Mouse (Mus musculus) neural tube, embryonic 10.5 days (tissue): ENCODE data around the gene Kcnd3.
A peak's percentile ranks its signal among the peaks of the same experiment; 100 is the strongest.

ENCODE experiments used
- DNase-seq: peaks from one replicate; pipeline ENCODE4 v3.0.0-alpha.2; 2017; ENCODE audit warnings: low spot score; ENCODE audit errors: extremely low spot score

Gene Kcnd3

DNA sequence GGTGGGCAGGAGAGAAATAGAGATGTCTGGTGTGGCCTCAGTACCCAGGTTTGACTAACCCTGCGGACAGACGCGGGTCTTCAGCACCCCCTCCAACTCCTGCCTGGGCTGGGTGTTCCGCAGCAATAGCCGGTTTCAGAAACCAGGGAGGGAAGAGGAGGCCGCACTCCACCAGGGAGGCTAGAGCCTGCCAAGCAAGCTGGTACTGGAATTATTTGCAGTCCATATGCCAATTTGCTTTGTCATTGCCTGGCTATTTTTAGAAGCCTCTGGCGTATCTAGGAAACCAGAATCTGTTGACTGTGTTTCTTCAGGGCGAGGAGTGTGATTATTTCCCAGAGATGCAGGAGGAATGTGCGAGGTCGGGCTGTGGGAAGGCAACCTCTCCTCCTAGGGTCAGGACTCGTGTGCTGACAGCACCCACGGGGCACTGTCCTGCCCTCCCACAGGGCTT lies 69.1 kb downstream of the Kcnd3 start:
- DNase-seq: no peak

GRCm38 (mm10) chr3:105521639-105522038 lies 69.5 kb downstream of the Kcnd3 start:
- DNase-seq: no peak

DNA sequence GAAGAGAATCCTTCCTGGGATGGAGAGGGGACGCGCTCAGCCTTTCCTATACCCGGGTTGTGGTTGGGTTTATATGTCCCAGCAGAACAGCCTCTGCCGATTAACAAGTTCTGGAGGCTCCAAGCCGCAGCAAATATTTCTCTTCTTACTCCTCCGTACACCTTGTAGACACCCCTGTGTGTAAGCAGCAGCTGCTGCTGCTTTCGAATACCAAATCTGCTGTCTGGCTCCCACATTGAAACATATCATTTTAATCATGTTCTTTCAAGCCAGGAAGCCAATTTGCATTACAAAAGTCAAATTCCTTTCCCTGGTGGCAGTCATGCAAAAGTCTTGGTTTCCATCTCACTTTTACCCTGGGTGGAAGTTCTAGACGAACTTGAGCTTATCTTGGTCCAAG lies 76.7 kb downstream of the Kcnd3 start:
- DNase-seq: no peak

GRCm38 (mm10) chr3:105529700-105530099 lies 77.6 kb downstream of the Kcnd3 start:
- DNase-seq: peak; percentile 33

DNA sequence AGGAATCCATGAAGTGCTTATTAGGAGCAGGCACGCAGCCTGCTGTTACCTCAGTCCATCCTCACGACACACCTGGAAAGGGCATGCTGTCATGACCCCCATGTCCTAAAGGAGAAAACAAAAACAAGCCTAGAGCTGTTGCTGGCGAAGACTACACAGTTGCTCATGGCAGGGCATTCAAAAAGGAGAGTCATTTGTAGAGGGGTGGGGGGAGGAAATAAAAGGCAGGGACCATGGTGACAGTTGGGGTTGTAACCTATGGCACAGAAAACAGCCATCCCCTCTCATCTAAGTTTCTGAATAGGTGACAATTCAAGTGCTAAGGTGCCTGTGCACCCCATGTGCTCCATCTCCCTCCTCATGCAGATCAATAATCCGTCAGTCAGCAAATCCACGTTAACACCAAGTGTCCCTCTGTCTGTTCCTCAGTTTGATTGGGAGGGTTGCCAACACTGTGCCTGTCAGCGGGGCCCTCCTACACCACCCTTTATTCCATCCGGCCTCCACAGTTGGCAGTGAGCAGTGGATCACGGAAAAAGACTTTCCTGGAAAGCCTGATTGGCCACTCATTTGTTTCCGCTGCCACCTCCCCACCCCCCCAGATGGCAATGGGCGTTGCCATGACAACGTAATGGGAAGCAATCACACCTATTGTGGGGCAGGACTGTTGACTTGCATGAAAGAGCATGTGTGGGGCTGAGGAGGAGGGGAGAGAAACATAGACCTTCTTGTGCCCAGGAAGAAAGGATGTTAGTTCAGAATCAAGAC lies 78.4 kb downstream of the Kcnd3 start:
- DNase-seq: peak; percentile 52

DNA sequence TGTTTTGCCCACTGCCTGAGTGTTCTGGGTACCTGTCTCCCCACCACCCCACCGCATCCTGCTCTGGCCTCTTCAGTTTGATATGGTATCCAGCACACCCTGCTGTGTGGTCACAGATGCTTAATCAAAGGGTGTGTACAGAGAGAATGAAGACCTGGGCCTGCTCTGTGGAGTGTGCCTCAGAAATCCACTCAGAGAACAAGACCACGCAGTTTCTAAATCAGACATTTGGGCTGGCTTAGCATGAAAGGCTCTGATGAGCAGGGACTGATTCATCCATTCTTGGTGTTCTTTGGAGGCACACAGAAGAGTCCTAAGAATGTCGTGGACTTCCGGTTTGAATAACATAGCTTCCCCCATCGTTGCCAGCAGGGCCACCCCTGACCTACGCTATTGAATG lies 86.3 kb downstream of the Kcnd3 start:
- DNase-seq: no peak

GRCm38 (mm10) chr3:105538819-105539607 lies 86.9 kb downstream of the Kcnd3 start:
- no peak for DNase-seq

DNA sequence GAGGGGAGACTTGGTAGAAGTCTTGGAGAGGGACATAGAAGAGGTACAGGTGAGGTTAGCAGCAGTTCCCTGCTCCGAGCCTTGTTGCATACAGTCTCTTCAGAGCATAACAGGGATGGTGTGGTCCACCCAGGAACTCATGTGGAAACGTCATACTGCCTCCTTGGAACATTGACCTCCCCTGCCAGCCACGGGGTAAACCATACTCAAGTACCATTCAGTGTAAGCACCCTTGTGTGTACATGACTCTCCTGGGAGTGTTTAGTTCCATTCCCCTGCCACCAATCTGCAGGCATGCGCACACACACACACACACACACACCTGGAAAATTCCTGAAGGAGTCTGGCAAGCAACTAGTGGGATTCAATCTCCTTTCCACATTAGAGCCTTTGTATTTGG lies 90.6 kb downstream of the Kcnd3 start:
- DNase-seq: no peak

DNA sequence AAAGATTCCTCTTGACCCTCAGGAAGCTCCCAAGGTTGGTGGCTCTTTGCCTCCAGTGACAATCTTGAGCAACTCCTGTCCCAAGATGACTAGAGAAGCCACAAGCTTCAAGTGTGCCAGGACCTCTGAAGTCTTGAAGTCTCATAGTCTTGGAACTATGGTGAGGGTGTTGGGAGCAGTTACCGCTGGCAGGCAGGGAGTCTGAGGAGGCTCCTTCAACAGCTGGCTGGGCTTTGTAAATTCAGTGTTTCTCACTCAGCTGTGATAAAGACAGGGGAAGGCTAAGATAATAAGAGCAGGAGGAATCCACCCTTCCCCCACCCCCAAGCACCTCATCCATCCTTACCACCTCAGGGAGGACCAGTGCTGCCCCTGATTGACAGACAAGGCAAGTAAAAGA lies 92.0 kb downstream of the Kcnd3 start:
- no peak for DNase-seq

DNA sequence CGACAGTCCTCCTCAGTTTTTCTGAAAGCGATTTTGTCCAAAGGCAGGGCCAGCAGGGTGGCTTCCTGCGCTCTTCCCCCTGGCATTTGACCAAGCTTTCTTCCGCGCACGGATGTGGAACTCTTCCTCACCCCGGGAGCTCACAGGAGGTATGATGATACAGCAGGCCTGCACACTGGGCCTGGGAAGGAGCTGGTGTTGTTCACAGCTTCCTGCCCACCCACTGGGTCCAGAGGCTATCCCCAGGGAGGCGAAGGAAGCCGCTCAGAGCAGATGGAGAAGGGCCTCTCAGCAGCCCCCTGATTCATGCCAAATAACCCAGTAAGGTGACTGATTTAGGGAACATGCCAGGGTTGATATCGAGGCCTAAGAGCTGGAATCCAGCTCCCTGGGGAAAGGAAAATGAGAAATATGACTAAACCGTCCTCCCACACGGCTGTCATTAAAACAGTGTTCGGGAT lies 94.5 kb downstream of the Kcnd3 start:
- no peak for DNase-seq

DNA sequence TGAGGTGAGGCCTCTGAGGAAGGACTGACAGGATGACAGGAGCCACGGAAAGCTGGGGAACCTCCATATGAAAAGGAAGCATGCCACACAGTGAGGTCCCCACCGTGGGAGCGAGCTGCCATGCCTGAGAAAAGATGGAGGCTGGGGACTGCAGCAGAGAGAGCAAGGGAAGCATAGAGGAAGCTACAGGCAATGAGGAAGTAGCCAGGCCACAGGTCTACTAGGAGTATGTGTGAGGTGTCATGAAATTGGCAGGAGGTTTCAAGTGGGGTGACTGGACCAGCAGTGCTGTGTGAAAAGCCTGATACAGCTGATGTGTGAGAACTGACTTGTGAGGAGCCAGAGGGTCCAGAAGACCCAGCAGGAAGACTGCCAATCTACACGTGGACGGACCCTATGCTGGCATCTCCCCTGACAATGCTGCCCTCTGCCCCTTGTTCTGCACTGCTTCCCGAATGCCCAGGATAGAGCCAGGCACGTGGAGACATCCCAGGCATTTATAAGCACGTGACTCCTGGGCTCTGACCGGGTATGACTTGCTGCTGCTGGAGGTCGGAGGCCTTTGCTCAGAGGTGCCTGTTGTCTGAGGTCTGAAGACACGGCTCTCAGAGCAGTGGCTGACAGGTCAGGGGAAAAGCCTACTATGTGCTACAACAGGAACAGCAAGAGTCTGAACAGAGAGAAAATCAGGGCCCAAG lies 96.1 kb downstream of the Kcnd3 start:
- DNase-seq: no peak

DNA sequence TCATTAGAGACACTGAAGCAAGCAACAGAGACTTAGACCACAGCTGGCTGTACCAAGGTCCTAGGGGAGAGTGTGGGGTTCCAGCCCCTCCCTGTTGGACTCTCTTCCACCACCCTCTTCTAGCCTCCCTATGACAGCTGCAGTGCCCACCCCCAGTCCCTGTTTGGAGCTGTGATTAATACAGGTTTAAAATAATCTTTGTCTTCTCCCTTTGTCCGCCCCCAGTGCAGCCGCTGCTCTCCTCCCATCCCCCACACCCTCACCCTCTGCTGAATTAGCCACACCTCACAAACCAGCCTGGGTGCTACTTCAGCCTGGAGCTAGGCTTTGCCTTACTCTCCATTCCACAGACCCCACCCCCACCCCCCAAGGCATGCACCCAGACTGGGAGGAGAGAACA lies 107.3 kb downstream of the Kcnd3 start:
- DNase-seq: no peak

DNA sequence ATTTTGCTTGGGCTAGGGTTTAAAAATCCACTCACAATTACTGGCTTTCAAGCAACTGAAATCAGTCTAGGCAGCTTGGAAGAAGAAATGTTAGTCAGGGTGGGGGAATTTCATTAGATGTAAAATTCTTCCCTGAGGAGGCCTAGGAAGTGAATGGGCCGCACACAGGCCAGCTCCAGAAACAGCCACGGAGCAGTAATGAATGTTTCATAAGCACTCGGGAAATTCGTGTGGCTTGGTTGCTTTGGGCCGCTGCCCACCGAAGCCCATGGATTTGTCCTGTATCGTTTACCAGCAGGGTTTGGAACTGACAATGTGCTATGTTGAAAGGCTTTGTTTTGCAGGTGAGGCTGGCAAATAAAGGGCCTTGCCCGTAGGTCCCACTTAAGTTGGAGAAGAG lies 114.8 kb downstream of the Kcnd3 start:
- DNase-seq: no peak

DNA sequence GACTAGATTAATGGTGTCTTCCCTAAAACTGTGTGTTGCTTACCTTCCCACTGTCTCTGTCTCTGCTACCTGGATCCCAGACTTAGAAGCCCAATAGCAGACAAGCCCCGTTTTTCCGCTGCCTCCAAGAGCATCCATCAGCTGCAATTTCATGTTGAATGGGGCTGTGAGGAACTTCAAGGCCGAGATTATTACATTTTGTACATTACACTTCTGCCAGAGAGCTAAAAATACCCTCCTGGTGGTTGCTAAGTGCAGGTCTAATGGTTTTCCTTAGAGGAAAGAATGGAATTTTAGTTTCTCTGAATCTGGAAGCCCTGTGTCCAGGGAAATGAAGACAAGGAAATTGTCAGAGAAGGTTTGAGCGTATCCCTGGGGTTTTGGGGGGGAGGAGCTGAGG lies 115.3 kb downstream of the Kcnd3 start:
- DNase-seq: no peak

DNA sequence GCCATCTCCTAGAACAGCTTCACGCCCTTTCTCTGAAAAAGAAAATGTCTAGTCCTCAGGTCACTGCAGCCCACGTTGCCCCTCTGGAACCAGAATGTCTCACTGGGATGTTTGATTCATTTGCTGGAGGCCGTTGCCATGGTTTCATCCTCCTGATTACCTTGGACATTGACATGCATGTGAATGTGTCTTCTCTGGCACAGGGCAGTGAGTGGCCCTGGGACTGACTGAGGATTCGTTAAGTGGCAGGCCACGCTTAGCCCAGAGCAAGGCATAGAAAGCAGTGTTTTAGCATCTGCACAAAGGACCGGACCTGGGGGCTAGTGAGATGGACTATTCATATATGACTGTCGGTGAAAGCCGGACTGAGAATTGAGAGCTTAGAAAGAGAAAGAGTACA lies 116.3 kb downstream of the Kcnd3 start:
- DNase-seq: no peak

DNA sequence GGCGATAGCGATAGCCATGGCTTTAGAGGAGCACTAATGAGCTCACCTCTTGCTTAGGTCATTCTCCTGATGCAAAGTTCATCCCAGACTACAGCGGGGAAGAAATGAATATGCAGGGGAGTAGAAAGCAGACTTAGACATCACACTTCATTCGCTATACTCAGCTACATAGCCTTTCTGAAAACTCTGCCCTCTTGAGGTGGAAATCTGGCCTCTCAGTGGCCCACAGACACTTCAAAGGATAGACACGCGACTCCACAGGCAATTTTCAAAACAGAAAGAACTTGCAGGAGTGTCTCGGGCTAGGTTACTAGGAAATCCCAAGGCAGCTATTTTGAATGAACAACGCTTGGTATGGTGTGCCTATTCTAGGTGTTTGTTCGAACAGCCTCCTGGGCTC lies 116.7 kb downstream of the Kcnd3 start:
- DNase-seq: no peak

DNA sequence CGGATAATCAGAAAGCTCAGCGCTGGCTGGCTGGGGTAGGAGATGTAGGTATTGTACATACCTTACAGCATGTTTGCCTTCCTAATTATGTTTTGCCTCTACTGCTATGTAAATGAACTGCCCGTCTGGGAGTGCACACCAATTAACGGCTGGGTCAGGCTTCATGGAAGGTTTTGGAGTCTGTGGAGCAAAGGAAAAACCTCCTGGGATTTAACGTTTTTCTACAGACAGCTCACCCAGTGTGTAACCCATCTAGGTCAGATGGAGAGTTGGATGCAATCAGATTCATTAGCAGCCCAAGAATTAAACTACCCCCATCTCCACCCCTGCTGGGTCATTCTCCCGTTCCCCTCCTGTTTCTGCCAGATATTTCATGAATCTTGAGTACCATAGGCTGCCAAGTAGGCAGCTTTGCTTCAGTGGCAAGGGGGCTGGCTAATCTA lies 117.2 kb downstream of the Kcnd3 start:
- DNase-seq: no peak

DNA sequence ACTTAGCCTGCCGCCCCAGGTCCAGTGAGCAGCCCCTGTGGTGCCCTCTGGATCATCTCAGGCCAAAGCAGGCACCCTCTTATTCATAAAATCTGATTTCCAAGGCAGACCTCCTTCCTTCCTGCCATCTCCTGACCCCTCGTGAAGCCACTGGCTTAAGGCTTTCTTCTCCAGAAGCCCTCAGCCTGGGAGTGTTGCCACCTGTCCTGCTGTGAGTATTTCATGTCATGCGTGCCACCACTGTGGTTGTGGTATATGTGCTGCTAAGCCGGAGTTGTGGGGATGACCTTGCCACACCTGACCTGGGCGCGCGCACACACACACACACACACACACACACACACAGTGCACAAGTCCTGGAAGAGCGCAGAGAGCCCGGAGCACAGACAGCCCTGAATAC lies 117.8 kb downstream of the Kcnd3 start:
- DNase-seq: no peak

DNA sequence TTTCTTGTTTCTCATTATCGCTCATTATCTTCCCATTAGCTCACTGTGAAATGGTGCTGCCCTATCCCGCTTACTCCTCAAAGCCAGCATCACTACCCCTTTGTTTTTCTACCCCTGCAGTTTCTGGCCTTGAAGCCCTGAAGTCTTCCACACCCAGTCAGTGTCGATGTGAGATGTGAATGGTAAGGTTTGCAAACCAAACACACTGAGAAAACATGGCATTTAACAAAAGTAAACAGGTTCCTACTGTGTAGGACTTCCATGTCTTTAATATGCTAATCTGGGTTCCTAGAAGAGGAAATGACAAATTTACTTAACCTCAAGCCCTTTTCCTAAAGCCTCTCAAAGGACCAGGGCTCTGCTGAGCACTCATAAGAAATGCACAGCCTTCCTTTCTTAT lies 118.7 kb downstream of the Kcnd3 start:
- DNase-seq: no peak

- DNase-seq: no peak
These were observed 119.8 kb downstream of the Kcnd3 start for GRCm38 (mm10) chr3:105571944-105572343.

DNA sequence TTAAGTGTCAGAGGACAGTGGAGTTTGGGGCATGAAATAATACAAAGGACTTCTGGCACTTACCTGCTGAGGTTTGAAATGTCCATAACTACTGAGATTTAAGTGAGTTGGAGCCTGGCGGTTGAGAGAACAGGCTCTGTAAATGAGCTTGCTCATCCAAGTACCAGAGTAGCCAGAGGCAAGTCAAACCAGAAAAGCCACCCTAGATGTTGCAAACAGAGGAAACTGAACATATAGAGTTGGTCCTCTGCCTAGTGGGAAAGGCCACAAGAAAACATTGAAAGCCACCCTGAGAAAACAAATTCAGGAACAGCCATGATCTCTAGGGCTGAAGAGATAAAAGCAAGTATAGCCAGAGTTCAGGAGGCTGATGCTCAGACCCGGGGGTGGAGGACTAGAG lies 121.0 kb downstream of the Kcnd3 start:
- DNase-seq: no peak

DNA sequence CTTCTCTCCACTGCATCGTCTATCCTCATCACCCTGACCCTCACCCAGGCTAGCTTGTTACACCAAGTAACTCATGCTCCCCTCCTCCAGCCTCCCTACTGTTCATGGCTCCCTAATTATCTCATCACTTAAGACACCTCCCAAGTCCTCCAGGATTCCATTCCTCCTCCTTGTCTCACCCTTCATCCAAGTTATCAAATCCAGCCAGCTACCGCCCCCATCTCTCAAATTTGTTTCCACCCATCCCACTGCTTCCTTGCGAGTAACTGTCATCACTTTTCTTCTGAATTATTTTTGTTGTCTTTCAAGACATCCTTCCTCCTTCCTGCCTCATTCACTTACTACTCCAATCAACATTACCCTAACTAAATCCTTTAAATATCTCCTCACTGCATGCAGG lies 126.2 kb downstream of the Kcnd3 start:
- no peak for DNase-seq
